Mouse (Mus musculus): ENCODE data around the gene Nt5c1a. TPM values are rescaled to one million over a fixed set of nuclear protein-coding genes. Genes with fewer than 3 reads are reported as not detected.

Gene Nt5c1a
- polyA plus RNA-seq, 1 experiment from 2014 or later, result not detected

DNA sequence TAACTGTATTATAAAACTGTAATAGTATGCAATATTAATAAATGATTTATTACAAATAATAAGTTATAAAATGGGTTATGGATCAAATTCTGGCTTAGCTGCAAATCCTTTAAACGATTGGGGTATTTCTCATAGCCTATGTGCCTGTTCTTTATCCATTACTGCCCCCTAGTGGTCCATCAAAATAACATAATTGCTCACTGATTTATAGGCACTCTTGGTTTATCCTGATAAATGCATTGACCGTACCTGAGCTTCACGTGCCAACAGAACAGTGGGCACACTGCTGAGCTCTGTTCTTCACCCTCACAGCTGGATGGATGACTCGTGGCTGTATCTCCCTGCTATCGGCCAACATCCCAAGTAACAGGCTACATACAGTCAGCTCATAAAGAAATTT, 53.3 kb downstream of the Nt5c1a start:
- ATAC-seq (ENCODE audit: insufficient number of reproducible peaks, low FRiP score, low TSS enrichment, low read depth), result no peak
- 13% methylated on average over 5 of the region's 5 CpGs for WGBS
- no peaks in the 10 kb centered on the region for H3K27me3 ChIP-seq

GRCm38 (mm10) chr4:123260071-123260746, 58.9 kb downstream of the Nt5c1a start:
- WGBS, result 27% methylated on average over 8 of the region's 8 CpGs
- H3K27ac ChIP-seq, result no peak overlapping the region
- no peaks in the 10 kb centered on the region for H3K27me3 ChIP-seq
- H3K4me1 ChIP-seq, result peaks cover 4% of the 10 kb centered on the region; the same call in 1 of the 2 replicates
- no peaks in the 10 kb centered on the region for H3K9me3 ChIP-seq
- ATAC-seq (ENCODE audit: insufficient number of reproducible peaks, low FRiP score, low TSS enrichment, low read depth), result no peak; the same call in 1 of the 2 replicates
- H3K36me3 ChIP-seq, result no peaks in the 10 kb centered on the region
- H3K9ac ChIP-seq, result no peak overlapping the region
- no peak overlapping the region for H3K4me2 ChIP-seq
- H3K4me3 ChIP-seq, result no peak overlapping the region

More for the DNA sequence above, 53.3 kb downstream of the Nt5c1a start:
- no peak overlapping the region for H3K4me2 ChIP-seq
- H3K27ac ChIP-seq, result no peak overlapping the region
- no peak overlapping the region for H3K4me3 ChIP-seq
- no peaks in the 10 kb centered on the region for H3K36me3 ChIP-seq
- H3K9ac ChIP-seq, result no peak overlapping the region
- no peaks in the 10 kb centered on the region for H3K9me3 ChIP-seq
- no peaks in the 10 kb centered on the region for H3K4me1 ChIP-seq

DNA sequence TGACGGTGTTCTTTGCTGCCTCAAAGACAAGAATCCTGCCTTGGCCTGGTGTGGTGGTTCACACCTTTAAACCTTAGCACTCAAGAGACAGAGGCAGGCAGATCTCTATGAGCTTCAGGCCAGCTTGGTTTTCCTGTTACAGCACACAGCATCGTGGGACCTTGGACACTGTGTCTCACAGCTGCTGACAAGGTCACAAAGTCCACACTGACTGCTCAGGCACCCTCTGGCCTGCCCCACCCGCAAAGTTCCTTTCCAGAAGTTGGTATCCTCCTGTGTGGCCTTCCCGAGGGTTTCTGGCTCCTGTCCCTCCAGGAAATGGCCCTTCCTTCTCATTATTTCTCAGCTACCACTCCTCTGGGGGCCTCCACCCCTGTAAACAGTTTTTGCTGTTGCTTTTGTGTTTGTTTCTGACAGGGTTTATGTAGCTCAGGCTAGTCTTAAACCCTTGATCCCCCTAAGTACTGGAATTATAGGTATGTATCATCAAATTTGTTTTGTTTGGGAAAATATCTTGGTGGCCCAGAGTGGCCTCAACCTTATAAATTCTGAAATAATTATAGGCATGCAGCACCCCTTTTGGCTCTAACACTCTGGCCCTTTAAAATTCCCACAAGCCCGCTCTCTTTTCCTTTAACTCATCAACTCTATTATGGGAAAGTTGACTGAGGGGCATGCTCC, 60.6 kb downstream of the Nt5c1a start, which contains the start of gene Pabpc4:
Pabpc4 (plus strand) TSS at position 631 of the 681 bp plus-strand sequence.
- Histone ChIP-seq H3K27ac (no peak within 1 kb of the TSS), H3K4me3 (no peak within 1 kb of the TSS), H3K9me3 (no peaks in the 10 kb centered on the region), H3K27me3 (no peaks in the 10 kb centered on the region), H3K9ac (no peak within 1 kb of the TSS), H3K4me2 (no peak within 1 kb of the TSS), H3K4me1 (peaks cover 4% of the 10 kb centered on the region; the same call in 1 of the 2 replicates), H3K36me3 (no peaks in the 10 kb centered on the region)
- WGBS, result 60% methylated on average over 5 of the region's 5 CpGs
- ATAC-seq (ENCODE audit: insufficient number of reproducible peaks, low FRiP score, low TSS enrichment, low read depth), result no peak

Other genes starting within 250 kb of the Nt5c1a start
- 16.0 and 18.3 TPM in 2 replicates for gene Mfsd2a, start 240.3 kb upstream of the Nt5c1a start, polyA plus RNA-seq (2015; fragmentation: Nextera tagmentation; extraction: Ambion mirVana)
- 25.2 and 29.5 TPM in 2 replicates for gene Mycl, start 205.9 kb upstream of the Nt5c1a start, polyA plus RNA-seq (2015; fragmentation: Nextera tagmentation; extraction: Ambion mirVana)
- gene Trit1, start 184.9 kb upstream of the Nt5c1a start, polyA plus RNA-seq (2015; fragmentation: Nextera tagmentation; extraction: Ambion mirVana), result 20.9 and 21.3 TPM in 2 replicates
- gene Bmp8b, start 96.3 kb upstream of the Nt5c1a start, polyA plus RNA-seq (2015; fragmentation: Nextera tagmentation; extraction: Ambion mirVana), result 1.2 and 1.3 TPM in 2 replicates
- 0.12 and 0.15 TPM in 2 replicates for gene Oxct2b, start 85.2 kb upstream of the Nt5c1a start, polyA plus RNA-seq (2015; fragmentation: Nextera tagmentation; extraction: Ambion mirVana)
- gene Ppie, start 61.6 kb upstream of the Nt5c1a start, polyA plus RNA-seq (2015; fragmentation: Nextera tagmentation; extraction: Ambion mirVana), result 93.2 and 94.9 TPM in 2 replicates
- gene Hpcal4, start 18.3 kb upstream of the Nt5c1a start, polyA plus RNA-seq (2015; fragmentation: Nextera tagmentation; extraction: Ambion mirVana), result 0.46 and 0.50 TPM in 2 replicates
- gene Heyl, start 32.1 kb downstream of the Nt5c1a start, polyA plus RNA-seq (2015; fragmentation: Nextera tagmentation; extraction: Ambion mirVana), result 11.0 and 15.6 TPM in 2 replicates
- gene Pabpc4, start 60.8 kb downstream of the Nt5c1a start, polyA plus RNA-seq (2015; fragmentation: Nextera tagmentation; extraction: Ambion mirVana), result 40.1 and 42.6 TPM in 2 replicates
- gene Oxct2a, start 122.1 kb downstream of the Nt5c1a start, polyA plus RNA-seq (2015; fragmentation: Nextera tagmentation; extraction: Ambion mirVana), result 0.17 TPM in 1 of 2 replicates, not detected in the other
- gene Bmp8a, start 141.7 kb downstream of the Nt5c1a start, polyA plus RNA-seq (2015; fragmentation: Nextera tagmentation; extraction: Ambion mirVana), result 6.3 and 7.2 TPM in 2 replicates